In the genomic region with DNA sequence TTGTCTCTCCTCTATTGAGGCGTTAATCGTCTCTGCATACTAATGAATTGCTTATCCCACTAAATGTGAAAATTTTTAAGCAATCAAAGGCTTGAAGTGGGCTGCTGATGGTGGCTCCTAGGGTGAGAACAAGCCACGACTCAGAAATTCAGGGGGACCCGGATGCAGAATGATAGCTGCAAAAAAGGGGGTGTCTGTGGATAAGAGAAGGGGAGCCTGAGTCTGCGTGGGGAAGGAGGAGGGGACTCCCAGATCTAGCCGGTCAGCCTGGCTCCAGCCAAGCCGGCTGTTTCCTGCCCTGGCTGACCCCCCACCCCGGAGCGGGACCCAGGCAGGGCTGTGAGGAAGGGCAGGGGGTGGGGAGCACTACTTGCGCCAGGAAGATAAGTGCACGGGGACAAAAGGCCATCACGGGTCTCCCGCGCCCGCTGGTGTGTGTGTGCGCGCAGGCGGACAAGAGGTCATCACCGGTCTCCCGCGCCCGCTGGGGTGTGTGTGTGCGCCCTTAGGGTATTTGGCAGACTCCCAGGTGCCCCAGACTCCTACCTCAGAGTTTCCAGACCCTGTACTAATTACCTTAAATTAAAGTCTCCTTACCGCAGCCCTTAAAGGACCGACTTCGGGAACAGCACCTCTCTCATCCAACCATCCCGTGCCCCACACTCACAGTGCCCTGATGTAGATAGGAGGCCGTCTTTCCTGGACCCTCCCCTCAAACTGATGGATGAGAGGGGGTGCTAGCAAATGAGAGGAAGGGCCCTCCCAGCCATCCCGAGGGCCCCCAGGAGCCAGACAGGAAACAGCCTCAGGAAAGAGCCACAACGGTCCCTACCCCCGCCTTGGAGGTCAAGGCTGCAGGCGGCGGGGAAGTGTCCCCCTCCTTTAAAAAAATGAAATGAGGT, we compare ENCODE assay signal across 8 mouse cellular contexts. TPM values are rescaled to one million over a fixed set of nuclear protein-coding genes. Genes with fewer than 3 reads are reported as not detected.
DNase-seq lines count a peak whose midpoint lies in the region; ATAC-seq and TF ChIP-seq lines count a peak whose summit lies in the region.

No protein-coding gene starts in this region.

- H3K9me3 ChIP-seq in ES-E14 (ENCODE audit: control insufficient read depth, insufficient read depth, low read depth, low read length): no peaks in the 10 kb centered on the region
- H3K9me3 ChIP-seq in embryonic facial prominence, embryonic 12.5 days: no peaks in the 10 kb centered on the region
- no peaks in the 10 kb centered on the region; the same call in 1 of the 2 replicates for H3K9me3 ChIP-seq in heart, embryonic 13.5 days
- 0 out of 2 replicates have a peak, but pooled peaks cover 2% of the 10 kb centered on the region for H3K9me3 ChIP-seq in kidney, embryonic 15.5 days (replicated peaks)
- H3K9me3 ChIP-seq in lung, postnatal 0 days (ENCODE audit: low read length): no peaks in the 10 kb centered on the region

- ATAC-seq in embryonic facial prominence, embryonic 12.5 days (ENCODE audit: insufficient number of reproducible peaks, insufficient read depth, low FRiP score, low TSS enrichment): no peak
- peak; percentile 21; the same call in 1 of the 2 replicates for ATAC-seq in heart, embryonic 13.5 days (ENCODE audit: extremely low read depth, insufficient number of reproducible peaks, low FRiP score, low TSS enrichment)
- ATAC-seq in kidney, embryonic 15.5 days (replicated peaks; ENCODE audit: low FRiP score): peak; percentile 15
- peak; percentile 54 for ATAC-seq in lung, postnatal 0 days
- no peak for ATAC-seq in activated CD4-positive, CD25-positive, alpha-beta regulatory T cell, adult 4 months

- TF ChIP-seq CTCF in lung, postnatal 0 days (IDR thresholded peaks at IDR 0.05): no peak

- peaks cover 2% of the 10 kb centered on the region; the same call in 1 of the 2 replicates for H3K36me3 ChIP-seq in ES-E14 (ENCODE audit: control insufficient read depth, insufficient read depth, low read length, poor library complexity, severe bottlenecking)
- H3K36me3 ChIP-seq in embryonic facial prominence, embryonic 12.5 days: peaks cover 2% of the 10 kb centered on the region
- H3K36me3 ChIP-seq in heart, embryonic 13.5 days: peaks cover 12% of the 10 kb centered on the region
- H3K36me3 ChIP-seq in kidney, embryonic 15.5 days: peaks cover 6% of the 10 kb centered on the region; the same call in 1 of the 2 replicates
- no peaks in the 10 kb centered on the region for H3K36me3 ChIP-seq in lung, postnatal 0 days (ENCODE audit: insufficient read depth, low read length)

- H3K27me3 ChIP-seq in embryonic facial prominence, embryonic 12.5 days: no peaks in the 10 kb centered on the region
- H3K27me3 ChIP-seq in heart, embryonic 13.5 days (replicated peaks): no peaks in the 10 kb centered on the region
- H3K27me3 ChIP-seq in kidney, embryonic 15.5 days: no peaks in the 10 kb centered on the region
- H3K27me3 ChIP-seq in lung, postnatal 0 days (replicated peaks; ENCODE audit: insufficient read depth, low read length): no peaks in the 10 kb centered on the region

- peak overlapping the region; percentile 75 to 86 for H3K4me3 ChIP-seq in ES-E14 (ENCODE audit: insufficient read depth in 1 of 2, low read depth in 1 of 2, low read length in 2 of 2, poor library complexity in 1 of 2, severe bottlenecking in 1 of 2)
- H3K4me3 ChIP-seq in embryonic facial prominence, embryonic 12.5 days: peak overlapping the region; percentile 94
- peak overlapping the region; percentile 76 for H3K4me3 ChIP-seq in heart, embryonic 13.5 days
- peak overlapping the region; percentile 94 for H3K4me3 ChIP-seq in kidney, embryonic 15.5 days (replicated peaks)
- H3K4me3 ChIP-seq in lung, postnatal 0 days (ENCODE audit: low read depth, low read length): peak overlapping the region; percentile 70

- peak; percentile 69 for TF ChIP-seq EP300 in lung, postnatal 0 days (IDR thresholded peaks at IDR 0.05)

- in situ Hi-C loops in ES-E14 (cut with MboI; ENCODE audit: low sequenced_read_pairs in 2 of 2, unreplicated experiment in 2 of 2): no loop called here

- no peak for DNase-seq in ES-E14 (ENCODE audit: low read depth, low spot score)
- DNase-seq in lung, postnatal 0 days (ENCODE audit: low spot score): peak; percentile 83
- peak; percentile 69 for DNase-seq in testis, postnatal 10 days (ENCODE audit: low spot score)
- no peak for DNase-seq in right cerebral cortex, postnatal 14 days

- H3K4me2 ChIP-seq in embryonic facial prominence, embryonic 12.5 days (replicated peaks): peak overlapping the region; percentile 93
- H3K4me2 ChIP-seq in heart, embryonic 13.5 days: peak overlapping the region; percentile 70
- peak overlapping the region; percentile 86 for H3K4me2 ChIP-seq in kidney, embryonic 15.5 days
- H3K4me2 ChIP-seq in lung, postnatal 0 days (replicated peaks; ENCODE audit: low read depth, low read length): peak overlapping the region; percentile 74

- WGBS in embryonic facial prominence, embryonic 12.5 days: under 1% methylated on average over 33 of the region's 33 CpGs
- WGBS in heart, embryonic 13.5 days: under 1% methylated on average over 33 of the region's 33 CpGs
- 1% methylated on average over 33 of the region's 33 CpGs for WGBS in kidney, embryonic 15.5 days
- 5% methylated on average over 31 of the region's 33 CpGs for WGBS in lung, postnatal 0 days

- H3K27ac ChIP-seq in ES-E14 (ENCODE audit: insufficient read depth, low read depth, low read length, poor library complexity, severe bottlenecking): peak overlapping the region; percentile 68
- H3K27ac ChIP-seq in embryonic facial prominence, embryonic 12.5 days: peak overlapping the region; percentile 97
- H3K27ac ChIP-seq in heart, embryonic 13.5 days (replicated peaks): peak overlapping the region; percentile 98
- peak overlapping the region; percentile 94 for H3K27ac ChIP-seq in kidney, embryonic 15.5 days
- peak overlapping the region; percentile 93 for H3K27ac ChIP-seq in lung, postnatal 0 days (ENCODE audit: low read length)

- peaks cover 3 to 17% of the 10 kb centered on the region in 2 experiments; a peak in 3 of 4 replicates for H3K4me1 ChIP-seq in ES-E14 (ENCODE audit: control insufficient read depth in 2 of 2, insufficient read depth in 2 of 2, low read length in 2 of 2, poor library complexity in 1 of 2)
- H3K4me1 ChIP-seq in embryonic facial prominence, embryonic 12.5 days: peaks cover 41% of the 10 kb centered on the region
- peaks cover 60% of the 10 kb centered on the region for H3K4me1 ChIP-seq in heart, embryonic 13.5 days
- peaks cover 65% of the 10 kb centered on the region for H3K4me1 ChIP-seq in kidney, embryonic 15.5 days
- H3K4me1 ChIP-seq in lung, postnatal 0 days (ENCODE audit: insufficient read depth, low read depth, low read length): peaks cover 13% of the 10 kb centered on the region

- peak overlapping the region; percentile 70 for H3K9ac ChIP-seq in ES-E14 (ENCODE audit: insufficient read depth, low read depth, low read length, poor library complexity, severe bottlenecking)
- peak overlapping the region; percentile 97 for H3K9ac ChIP-seq in embryonic facial prominence, embryonic 12.5 days
- peak overlapping the region; percentile 83 for H3K9ac ChIP-seq in heart, embryonic 13.5 days
- peak overlapping the region; percentile 24 for H3K9ac ChIP-seq in kidney, embryonic 15.5 days
- H3K9ac ChIP-seq in lung, postnatal 0 days (replicated peaks; ENCODE audit: low read depth): peak overlapping the region; percentile 36

RNA-seq across cellular contexts. Expression of a gene that starts 1.2 kb away (rescaled TPM):
- total RNA-seq in ES-E14 (2012; rRNA removed): 34.3 and 58.8 TPM in 2 replicates
- 87.3 and 91.6 TPM in 2 replicates for polyA plus RNA-seq in embryonic facial prominence, embryonic 12.5 days (2016; fragmentation: Nextera tagmentation; extraction: Ambion mirVana)
- polyA plus RNA-seq in heart, embryonic 13.5 days (2015; fragmentation: Nextera tagmentation; extraction: Ambion mirVana): 33.1 and 37.6 TPM in 2 replicates
- polyA plus RNA-seq in kidney, embryonic 15.5 days (2015; fragmentation: Nextera tagmentation; extraction: Ambion mirVana): 49.1 and 54.9 TPM in 2 replicates
- polyA plus RNA-seq in lung, postnatal 0 days (2015; fragmentation: Nextera tagmentation; extraction: Ambion mirVana): 30.9 and 33.2 TPM in 2 replicates
- polyA plus RNA-seq in activated CD4-positive, CD25-positive, alpha-beta regulatory T cell, adult 4 months (2017; shearing (Covaris generic)): not detected

RNA-seq across cellular contexts. Expression of a gene that starts 15.3 kb away (rescaled TPM):
- total RNA-seq in ES-E14 (2012; rRNA removed): 20.9 and 34.9 TPM in 2 replicates
- 16.0 and 18.8 TPM in 2 replicates for polyA plus RNA-seq in embryonic facial prominence, embryonic 12.5 days (2016; fragmentation: Nextera tagmentation; extraction: Ambion mirVana)
- 8.1 and 8.7 TPM in 2 replicates for polyA plus RNA-seq in heart, embryonic 13.5 days (2015; fragmentation: Nextera tagmentation; extraction: Ambion mirVana)
- 14.2 and 16.0 TPM in 2 replicates for polyA plus RNA-seq in kidney, embryonic 15.5 days (2015; fragmentation: Nextera tagmentation; extraction: Ambion mirVana)
- 8.2 TPM in 2 replicates for polyA plus RNA-seq in lung, postnatal 0 days (2015; fragmentation: Nextera tagmentation; extraction: Ambion mirVana)
- polyA plus RNA-seq in activated CD4-positive, CD25-positive, alpha-beta regulatory T cell, adult 4 months (2017; shearing (Covaris generic)): 10 to 100 TPM in 1 of 2 experiments, 1 to 10 TPM in 1; 7.8 to 10.1 TPM

RNA-seq across cellular contexts. Expression of a gene that starts 34.5 kb away (rescaled TPM):
- total RNA-seq in ES-E14 (2012; rRNA removed): 22.7 and 24.2 TPM in 2 replicates
- 87.1 and 93.4 TPM in 2 replicates for polyA plus RNA-seq in embryonic facial prominence, embryonic 12.5 days (2016; fragmentation: Nextera tagmentation; extraction: Ambion mirVana)
- polyA plus RNA-seq in heart, embryonic 13.5 days (2015; fragmentation: Nextera tagmentation; extraction: Ambion mirVana): 44.7 and 47.3 TPM in 2 replicates
- polyA plus RNA-seq in kidney, embryonic 15.5 days (2015; fragmentation: Nextera tagmentation; extraction: Ambion mirVana): 77.9 and 87.5 TPM in 2 replicates
- 45.8 and 50.1 TPM in 2 replicates for polyA plus RNA-seq in lung, postnatal 0 days (2015; fragmentation: Nextera tagmentation; extraction: Ambion mirVana)
- polyA plus RNA-seq in activated CD4-positive, CD25-positive, alpha-beta regulatory T cell, adult 4 months (2017; shearing (Covaris generic)): 1 to 10 TPM; 1.3 to 1.5 TPM

RNA-seq across cellular contexts. Expression of a gene that starts 41.3 kb away (rescaled TPM):
- 350 and 528 TPM in 2 replicates for total RNA-seq in ES-E14 (2012; rRNA removed)
- polyA plus RNA-seq in embryonic facial prominence, embryonic 12.5 days (2016; fragmentation: Nextera tagmentation; extraction: Ambion mirVana): 171 and 177 TPM in 2 replicates
- polyA plus RNA-seq in heart, embryonic 13.5 days (2015; fragmentation: Nextera tagmentation; extraction: Ambion mirVana): 84.9 and 88.1 TPM in 2 replicates
- polyA plus RNA-seq in kidney, embryonic 15.5 days (2015; fragmentation: Nextera tagmentation; extraction: Ambion mirVana): 141 and 158 TPM in 2 replicates
- polyA plus RNA-seq in lung, postnatal 0 days (2015; fragmentation: Nextera tagmentation; extraction: Ambion mirVana): 30.9 and 32.7 TPM in 2 replicates
- 10 to 100 TPM; 65.0 to 75.8 TPM for polyA plus RNA-seq in activated CD4-positive, CD25-positive, alpha-beta regulatory T cell, adult 4 months (2017; shearing (Covaris generic))

RNA-seq across cellular contexts. Expression of a gene that starts 54.3 kb away (rescaled TPM):
- total RNA-seq in ES-E14 (2012; rRNA removed): 3.6 and 6.3 TPM in 2 replicates
- polyA plus RNA-seq in embryonic facial prominence, embryonic 12.5 days (2016; fragmentation: Nextera tagmentation; extraction: Ambion mirVana): 6.7 and 8.2 TPM in 2 replicates
- polyA plus RNA-seq in heart, embryonic 13.5 days (2015; fragmentation: Nextera tagmentation; extraction: Ambion mirVana): 8.1 and 8.8 TPM in 2 replicates
- 5.9 and 7.3 TPM in 2 replicates for polyA plus RNA-seq in kidney, embryonic 15.5 days (2015; fragmentation: Nextera tagmentation; extraction: Ambion mirVana)
- polyA plus RNA-seq in lung, postnatal 0 days (2015; fragmentation: Nextera tagmentation; extraction: Ambion mirVana): 4.7 and 7.2 TPM in 2 replicates
- 1 to 10 TPM in 1 of 2 experiments, not detected in 1; 1.7 TPM for polyA plus RNA-seq in activated CD4-positive, CD25-positive, alpha-beta regulatory T cell, adult 4 months (2017; shearing (Covaris generic))

Comparison
In these comparisons a context has a peak if more than half of its experiments do, and no peak if none do; other contexts are left out.
1. DNase-seq: peak in lung, postnatal 0 days (single experiment) and testis, postnatal 10 days (single experiment); none in ES-E14 (single experiment) and right cerebral cortex, postnatal 14 days (single experiment).
2. H3K9ac ChIP-seq: peak in every context shown above with its lines; median percentile 97 in embryonic facial prominence, embryonic 12.5 days; 83 in heart, embryonic 13.5 days; 70 in ES-E14; 36 in lung, postnatal 0 days; 24 in kidney, embryonic 15.5 days.
3. ATAC-seq: peak in heart, embryonic 13.5 days (single experiment), kidney, embryonic 15.5 days (single experiment) and lung, postnatal 0 days (single experiment); none in embryonic facial prominence, embryonic 12.5 days (single experiment) and activated CD4-positive, CD25-positive, alpha-beta regulatory T cell, adult 4 months (single experiment).
4. RNA of a gene that starts 1.2 kb away (polyA plus RNA-seq): 87.3 to 91.6 TPM in embryonic facial prominence, embryonic 12.5 days, 49.1 to 54.9 TPM in kidney, embryonic 15.5 days, 33.1 to 37.6 TPM in heart, embryonic 13.5 days and 30.9 to 33.2 TPM in lung, postnatal 0 days; not detected in activated CD4-positive, CD25-positive, alpha-beta regulatory T cell, adult 4 months; every median in the first group is over 10 times any median in the second.
5. RNA of a gene that starts 34.5 kb away (polyA plus RNA-seq): 87.1 to 93.4 TPM in embryonic facial prominence, embryonic 12.5 days, 77.9 to 87.5 TPM in kidney, embryonic 15.5 days, 45.8 to 50.1 TPM in lung, postnatal 0 days and 44.7 to 47.3 TPM in heart, embryonic 13.5 days; 1.3 to 1.5 TPM in activated CD4-positive, CD25-positive, alpha-beta regulatory T cell, adult 4 months; every median in the first group is over 10 times any median in the second.
6. Peak in every context shown above with its lines, with median percentiles within 50 percentile points of each other: H3K27ac ChIP-seq, H3K4me3 ChIP-seq and H3K4me2 ChIP-seq.